Mouse (Mus musculus) induced T-regulatory cell, adult 2 months (primary cell): ENCODE measurements at regions not wholly inside any gene's neighbourhood (a gene's known extent, or its start where the extent isn't known, plus 50 kb on each side); places are given as distances from the start of the nearest gene placed in this dataset.

Experiments used
- DNase-seq: peaks from one replicate; pipeline ENCODE4 v3.0.0-alpha.2; 2012; ENCODE audit warnings: low read depth

DNA sequence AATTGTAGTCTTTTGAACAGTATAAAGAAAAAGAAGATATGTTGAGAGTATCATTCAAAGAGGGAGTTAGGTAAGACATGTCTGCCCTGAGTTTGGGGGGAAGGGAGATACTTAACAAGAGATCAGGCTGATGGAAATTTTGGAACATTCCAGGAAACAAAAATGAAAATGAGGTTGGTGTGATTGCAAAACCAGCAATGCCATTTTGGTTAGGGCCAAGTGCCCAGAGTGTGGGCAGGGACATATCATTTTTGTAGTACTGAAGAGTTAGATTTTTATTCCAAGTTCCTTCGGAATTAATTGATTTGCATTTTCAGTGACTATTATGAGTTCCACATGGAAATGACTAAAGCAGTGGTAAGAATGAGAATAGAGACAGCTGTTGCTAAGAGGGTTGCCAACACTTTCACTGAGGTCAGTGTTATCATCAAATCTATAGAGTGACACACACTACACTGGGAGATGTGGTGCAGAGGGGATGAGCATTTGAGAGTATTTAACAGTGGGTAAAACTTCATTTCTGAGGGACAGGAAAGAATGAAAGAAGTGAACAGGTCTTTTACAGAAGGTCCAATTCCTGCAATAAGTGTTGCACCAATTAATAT, 105.1 kb upstream of the Erbb4 start:
- no peak for DNase-seq

DNA sequence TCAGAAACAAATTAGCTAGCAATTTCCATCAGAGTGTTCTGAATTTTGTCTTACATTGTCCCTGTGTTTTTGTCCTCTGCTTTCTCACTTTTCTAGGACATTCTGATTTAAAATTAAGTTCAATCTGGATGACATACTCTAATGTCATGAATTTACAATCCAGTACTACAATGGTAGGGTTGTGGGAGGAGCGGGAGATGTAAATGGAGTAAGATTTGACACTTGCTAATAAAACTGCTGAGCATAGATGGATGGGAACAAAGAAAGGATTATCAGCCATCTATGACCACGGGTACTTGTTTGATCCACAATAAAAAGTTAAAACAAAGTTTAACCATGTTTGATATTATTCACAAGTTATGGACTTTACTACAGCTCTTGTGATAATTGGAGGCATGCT, 94.9 kb upstream of the Erbb4 start:
- DNase-seq: no peak

GRCm38 (mm10) chr1:69165202-69165601, 57.3 kb upstream of the Erbb4 start:
- DNase-seq: peak; percentile 35
